Mouse (Mus musculus): ENCODE data around the gene Slc39a11.

- TF ChIP-seq CTCF (IDR thresholded peaks at IDR 0.05; ENCODE audit: insufficient read depth, low read length), result no peak
- TF ChIP-seq POLR2A (IDR thresholded peaks at IDR 0.05; ENCODE audit: borderline replicate concordance, extremely low read depth, low read depth, low read length), result no peak
Observed at GRCm38 (mm10) chr11:113577221-113577620, 72.7 kb downstream of the Slc39a11 start.
